Mouse (Mus musculus) activated CD4-positive, CD25-positive, alpha-beta regulatory T cell, adult 9 weeks (primary cell): ENCODE data around the gene Spata19. TPM values are rescaled to one million over a fixed set of nuclear protein-coding genes. Genes with fewer than 3 reads are reported as not detected.

Source experiments
- polyA plus RNA-seq: library from polyadenylated mRNA; unstranded; fragments of 100-300 nt; shearing (Covaris generic); gene quantifications from one replicate; pipeline ENCODE4 v1.2.1, GENCODE M21; 2017

The Spata19 gene
- polyA plus RNA-seq, result not detected

DNA sequence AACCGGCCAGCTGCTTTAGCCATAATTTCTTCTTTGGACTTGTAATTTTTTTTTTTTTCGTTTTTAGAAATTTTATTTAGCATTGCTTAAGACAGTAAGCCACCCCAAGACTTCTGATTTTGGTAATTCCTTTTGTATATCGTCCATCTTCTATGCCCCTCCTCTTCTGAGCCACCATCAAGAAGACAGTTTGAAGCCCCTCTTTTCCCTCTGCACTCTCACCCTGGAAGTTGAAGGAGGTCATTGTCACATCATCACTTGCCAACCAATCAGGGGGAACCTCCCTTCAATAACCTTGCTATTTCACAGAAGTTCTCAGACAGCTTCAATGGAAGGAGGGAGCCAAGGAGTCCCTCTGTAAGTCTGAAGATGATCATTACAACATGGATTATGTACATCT is at the start of gene Spata19:
TSS of gene Spata19 (plus strand) at position 301 of the 400 bp plus-strand sequence.

Other genes starting within 250 kb of the Spata19 start
- 0.37 TPM for gene Jam3, start 241.4 kb upstream of the Spata19 start, polyA plus RNA-seq
- 2.8 TPM for gene Igsf9b, start 97.6 kb upstream of the Spata19 start, polyA plus RNA-seq